ENCODE assay signal across 8 mouse cellular contexts in genomic region chr5:52865825-52866224, GRCm38 (mm10). TPM values are rescaled to one million over a fixed set of nuclear protein-coding genes. Genes with fewer than 3 reads are reported as not detected.
DNase-seq lines count a peak whose midpoint lies in the region; ATAC-seq and TF ChIP-seq lines count a peak whose summit lies in the region.

No protein-coding gene starts in this region.

- peak; percentile 87 for DNase-seq in lung, embryonic 14.5 days
- DNase-seq in lung, adult 2 months: no peak
- DNase-seq in adrenal gland, postnatal 25 days: peak; percentile 92
- DNase-seq in liver, embryonic 11.5 days (ENCODE audit: low spot score): no peak
- DNase-seq in thymus, postnatal 10 days (ENCODE audit: low spot score in 2 of 2): no peak

- no peak overlapping the region for H3K4me2 ChIP-seq in lung, embryonic 14.5 days
- no peak overlapping the region for H3K4me2 ChIP-seq in heart, embryonic 14.5 days (ENCODE audit: low read length)
- no peak overlapping the region for H3K4me2 ChIP-seq in liver, embryonic 11.5 days
- H3K4me2 ChIP-seq in hindbrain, embryonic 13.5 days: no peak overlapping the region

- H3K9ac ChIP-seq in lung, embryonic 14.5 days: no peak overlapping the region
- H3K9ac ChIP-seq in heart, embryonic 14.5 days (ENCODE audit: low read length): no peak overlapping the region
- H3K9ac ChIP-seq in liver, embryonic 11.5 days (ENCODE audit: low read depth, low read length): no peak overlapping the region
- no peak overlapping the region for H3K9ac ChIP-seq in hindbrain, embryonic 13.5 days

- no peaks in the 10 kb centered on the region for H3K9me3 ChIP-seq in lung, embryonic 14.5 days (ENCODE audit: low read depth, low read length)
- H3K9me3 ChIP-seq in heart, embryonic 14.5 days (ENCODE audit: control insufficient read depth, low read length): no peaks in the 10 kb centered on the region
- no peaks in the 10 kb centered on the region for H3K9me3 ChIP-seq in liver, embryonic 11.5 days (ENCODE audit: control insufficient read depth, low read length)
- no peaks in the 10 kb centered on the region for H3K9me3 ChIP-seq in hindbrain, embryonic 13.5 days

- H3K4me3 ChIP-seq in lung, embryonic 14.5 days (ENCODE audit: low read depth, low read length): no peak overlapping the region
- no peak overlapping the region for H3K4me3 ChIP-seq in lung, adult 2 months (replicated peaks; ENCODE audit: extremely low read depth, low read depth, low read length)
- no peak overlapping the region for H3K4me3 ChIP-seq in heart, embryonic 14.5 days (ENCODE audit: control insufficient read depth in 1 of 2, insufficient read depth in 1 of 2, low read depth in 1 of 2, low read length in 2 of 2)
- H3K4me3 ChIP-seq in liver, embryonic 11.5 days (ENCODE audit: low read depth, low read length): no peak overlapping the region
- no peak overlapping the region for H3K4me3 ChIP-seq in hindbrain, embryonic 13.5 days

- no peaks in the 10 kb centered on the region for H3K4me1 ChIP-seq in lung, embryonic 14.5 days (ENCODE audit: insufficient read depth)
- H3K4me1 ChIP-seq in lung, adult 2 months (ENCODE audit: control insufficient read depth, insufficient read depth, low read length): no peaks in the 10 kb centered on the region; the same call in 1 of the 2 replicates
- 0 out of 4 replicates have a peak, but pooled peaks cover 0 to 2% of the 10 kb centered on the region in 2 experiments for H3K4me1 ChIP-seq in heart, embryonic 14.5 days (ENCODE audit: control insufficient read depth in 2 of 2, insufficient read depth in 2 of 2, low read length in 2 of 2)
- H3K4me1 ChIP-seq in liver, embryonic 11.5 days (replicated peaks; ENCODE audit: control insufficient read depth, insufficient read depth, low read length): no peaks in the 10 kb centered on the region
- H3K4me1 ChIP-seq in hindbrain, embryonic 13.5 days (replicated peaks): peaks cover 10% of the 10 kb centered on the region

- TF ChIP-seq POLR2A in lung, adult 2 months (IDR thresholded peaks at IDR 0.05; ENCODE audit: borderline replicate concordance, extremely low read depth, low read depth, low read length): no peak

- no peak for TF ChIP-seq CTCF in lung, embryonic 14.5 days (IDR thresholded peaks at IDR 0.05; ENCODE audit: low read depth)
- no peak for TF ChIP-seq CTCF in lung, adult 2 months (IDR thresholded peaks at IDR 0.05; ENCODE audit: insufficient read depth, low read length)

- peaks cover 76% of the 10 kb centered on the region for H3K36me3 ChIP-seq in lung, embryonic 14.5 days (ENCODE audit: insufficient read depth)
- peaks cover 82% of the 10 kb centered on the region for H3K36me3 ChIP-seq in heart, embryonic 14.5 days (ENCODE audit: control insufficient read depth, insufficient read depth, low read length)
- peaks cover 27% of the 10 kb centered on the region for H3K36me3 ChIP-seq in liver, embryonic 11.5 days (ENCODE audit: control insufficient read depth, insufficient read depth, low read length)
- peaks cover 76% of the 10 kb centered on the region for H3K36me3 ChIP-seq in hindbrain, embryonic 13.5 days

- ATAC-seq in lung, embryonic 14.5 days (ENCODE audit: insufficient read depth): peak; percentile 84
- ATAC-seq in heart, embryonic 14.5 days (ENCODE audit: insufficient number of reproducible peaks, insufficient read depth, low FRiP score, low read depth): no peak
- peak; percentile 26; the same call in 1 of the 2 replicates for ATAC-seq in liver, embryonic 11.5 days (replicated peaks; ENCODE audit: low FRiP score)
- no peak for ATAC-seq in hindbrain, embryonic 13.5 days (ENCODE audit: low FRiP score)
- no peak for ATAC-seq in megakaryocyte-erythroid progenitor cell, adult 5-6 weeks (replicated peaks; ENCODE audit: low FRiP score, low TSS enrichment, poor library complexity, severe bottlenecking)

- WGBS in lung, embryonic 14.5 days: 29% methylated on average over 9 of the region's 9 CpGs
- WGBS in lung, adult 2 months: 32% methylated on average over 9 of the region's 9 CpGs
- 56% methylated on average over 9 of the region's 9 CpGs for WGBS in heart, embryonic 14.5 days
- WGBS in liver, embryonic 11.5 days: 81% methylated on average over 9 of the region's 9 CpGs
- 74% methylated on average over 9 of the region's 9 CpGs for WGBS in hindbrain, embryonic 13.5 days

- peak overlapping the region; percentile 51; the same call in 1 of the 2 replicates for H3K27ac ChIP-seq in lung, embryonic 14.5 days (ENCODE audit: low read depth)
- H3K27ac ChIP-seq in heart, embryonic 14.5 days (replicated peaks in 1 of 2; ENCODE audit: control insufficient read depth in 1 of 2, insufficient read depth in 1 of 2, low read depth in 2 of 2, low read length in 2 of 2): peak overlapping the region; percentile 30 to 31; a peak in 1 of 4 replicates
- no peak overlapping the region for H3K27ac ChIP-seq in liver, embryonic 11.5 days (ENCODE audit: low read depth, low read length)
- no peak overlapping the region for H3K27ac ChIP-seq in hindbrain, embryonic 13.5 days

- no peaks in the 10 kb centered on the region for H3K27me3 ChIP-seq in lung, embryonic 14.5 days (ENCODE audit: insufficient read depth, low read length)
- H3K27me3 ChIP-seq in heart, embryonic 14.5 days (ENCODE audit: control insufficient read depth, insufficient read depth, low read length): no peaks in the 10 kb centered on the region
- H3K27me3 ChIP-seq in liver, embryonic 11.5 days (replicated peaks; ENCODE audit: control insufficient read depth, insufficient read depth, low read length): no peaks in the 10 kb centered on the region
- no peaks in the 10 kb centered on the region for H3K27me3 ChIP-seq in hindbrain, embryonic 13.5 days

RNA-seq across cellular contexts. Expression of gene Anapc4, which starts 32.0 kb away (rescaled TPM):
- 123 and 131 TPM in 2 replicates for polyA plus RNA-seq in lung, embryonic 14.5 days (2014; fragmentation: Nextera tagmentation; extraction: Ambion mirVana)
- 13.7 and 29.9 TPM in 2 replicates for polyA plus RNA-seq in lung, adult 2 months (2012; rRNA removed)
- total RNA-seq in adrenal gland, postnatal 25 days (2021): 69.7 and 77.1 TPM in 2 replicates
- polyA plus RNA-seq in heart, embryonic 14.5 days (2014; fragmentation: Nextera tagmentation; extraction: Ambion mirVana): 68.2 and 77.2 TPM in 2 replicates
- 63.4 and 72.4 TPM in 2 replicates for polyA plus RNA-seq in liver, embryonic 11.5 days (2014; fragmentation: Nextera tagmentation; extraction: Ambion mirVana)
- 116 and 126 TPM in 2 replicates for polyA plus RNA-seq in hindbrain, embryonic 13.5 days (2015; fragmentation: Nextera tagmentation; extraction: Ambion mirVana)
- total RNA-seq in megakaryocyte-erythroid progenitor cell, adult 5-6 weeks (2014; fragmentation: Nextera tagmentation): 63.6 and 64.2 TPM in 2 replicates
- total RNA-seq in megakaryocyte-erythroid progenitor cell, adult 5-6 weeks (2017): 70.9 and 115 TPM in 2 replicates

Comparison
In these comparisons a context has a peak if more than half of its experiments do, and no peak if none do; other contexts are left out.
1. DNase-seq: peak in lung, embryonic 14.5 days (single experiment) and adrenal gland, postnatal 25 days (single experiment); none in lung, adult 2 months (single experiment), liver, embryonic 11.5 days (single experiment) and thymus, postnatal 10 days (0 of 2).
2. ATAC-seq: peak in lung, embryonic 14.5 days (single experiment) and liver, embryonic 11.5 days (single experiment); none in heart, embryonic 14.5 days (single experiment), hindbrain, embryonic 13.5 days (single experiment) and megakaryocyte-erythroid progenitor cell, adult 5-6 weeks (single experiment).
3. H3K27ac ChIP-seq: peak in lung, embryonic 14.5 days (single experiment) and heart, embryonic 14.5 days (2 of 2); none in liver, embryonic 11.5 days (single experiment) and hindbrain, embryonic 13.5 days (single experiment).